Mouse (Mus musculus): ENCODE data around the gene Cldn10.

DNA sequence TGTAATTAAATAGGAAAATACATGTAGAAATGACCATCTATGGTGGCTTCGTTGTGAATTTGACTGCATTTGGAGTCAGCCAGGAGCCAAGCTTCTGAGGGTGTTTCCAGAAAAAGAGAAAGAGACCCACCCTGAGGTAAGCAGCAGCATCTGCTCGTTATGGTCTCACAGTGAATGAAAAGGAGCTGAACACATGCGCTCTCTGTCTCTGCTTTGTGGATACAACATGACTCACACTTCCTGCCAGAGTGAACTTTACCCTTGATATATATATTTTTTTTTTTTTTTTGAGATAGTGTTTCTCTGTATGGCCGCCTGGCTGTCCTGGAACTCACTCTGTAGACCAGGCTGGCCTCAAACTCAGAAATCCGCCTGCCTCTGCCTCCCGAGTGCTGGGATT lies 35.6 kb downstream of the Cldn10 start:
- TF ChIP-seq CTCF (IDR thresholded peaks at IDR 0.05; ENCODE audit: extremely low read depth, insufficient read length, insufficient replicate concordance, low read depth, low read length) (no peak), POLR2A (IDR thresholded peaks at IDR 0.05; ENCODE audit: low read depth, low read length) (no peak)
